ENCODE assay signal across 12 mouse cellular contexts in the genomic region with DNA sequence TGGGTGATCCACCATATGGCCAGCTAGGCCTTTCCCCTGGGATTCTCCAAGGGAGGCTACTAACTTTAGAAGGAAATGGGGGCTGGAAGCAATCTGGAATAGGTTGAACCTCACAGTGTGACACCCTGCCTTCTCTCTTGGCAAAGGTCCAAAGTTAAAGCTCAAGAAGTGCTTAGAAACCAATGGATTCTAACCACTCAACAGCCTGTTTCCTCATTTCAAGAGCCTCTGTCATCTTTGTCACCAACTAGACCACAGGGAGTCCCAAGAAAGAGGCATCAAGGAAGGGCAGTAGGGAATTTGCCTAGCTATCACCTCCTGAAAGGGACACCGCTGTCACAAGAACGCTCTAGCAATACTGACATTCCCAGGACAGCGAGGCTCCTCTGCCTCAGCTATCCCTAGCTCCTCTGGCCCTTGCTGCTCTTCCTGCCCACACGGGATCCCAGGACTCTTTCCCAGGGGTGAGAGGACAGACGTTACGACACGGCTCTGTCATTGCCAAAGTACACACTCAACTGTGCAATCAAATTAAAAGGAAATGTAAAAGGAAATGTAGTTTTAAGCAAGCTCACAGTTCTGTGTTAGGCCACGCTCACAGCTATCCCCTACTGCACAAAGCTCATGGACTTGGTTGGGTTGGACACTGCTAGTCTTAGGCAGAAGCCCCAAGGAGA.
A peak's percentile ranks its signal among the peaks of the same experiment; 100 is the strongest.
DNase-seq lines count a peak whose midpoint lies in the region; ATAC-seq and TF ChIP-seq lines count a peak whose summit lies in the region.
"Had no signal": no experiment of that assay in that cellular context is flagged by ENCODE, and none has a peak within 500 bp of the region (broad histone marks: within the 10 kb centered on the region; RNA-seq: fewer than 3 reads in every experiment).

No protein-coding gene starts in this region.

- H3K4me1 ChIP-seq in intestine, postnatal 0 days (replicated peaks; ENCODE audit: control insufficient read depth, insufficient read depth, low read length), result peaks cover 10% of the 10 kb centered on the region; the same call in 1 of the 2 replicates
- H3K4me1 ChIP-seq in lung, embryonic 16.5 days (replicated peaks; ENCODE audit: control insufficient read depth, insufficient read depth, low read length), result peaks cover 33% of the 10 kb centered on the region

- no peaks in the 10 kb centered on the region for H3K9me3 ChIP-seq in intestine, postnatal 0 days (ENCODE audit: control insufficient read depth)
- peaks cover 28% of the 10 kb centered on the region for H3K9me3 ChIP-seq in lung, embryonic 16.5 days (ENCODE audit: control insufficient read depth, low read length)

- H3K27me3 ChIP-seq in intestine, postnatal 0 days (replicated peaks; ENCODE audit: control insufficient read depth, insufficient read depth, low read length), result no peaks in the 10 kb centered on the region
- no peaks in the 10 kb centered on the region for H3K27me3 ChIP-seq in lung, embryonic 16.5 days (ENCODE audit: control insufficient read depth, insufficient read depth, low read depth, low read length)

- 0 out of 2 replicates have a peak overlapping the region, but pooled peaks have one; percentile 2 for H3K27ac ChIP-seq in intestine, postnatal 0 days (ENCODE audit: low read depth, low read length)
- peak overlapping the region; percentile 71 for H3K27ac ChIP-seq in lung, embryonic 16.5 days (ENCODE audit: low read length)

- no peak overlapping the region for H3K4me2 ChIP-seq in intestine, postnatal 0 days (replicated peaks; ENCODE audit: low read depth)
- H3K4me2 ChIP-seq in lung, embryonic 16.5 days (ENCODE audit: low read depth, low read length), result no peak overlapping the region

- no peaks in the 10 kb centered on the region for H3K36me3 ChIP-seq in intestine, postnatal 0 days (ENCODE audit: control insufficient read depth, insufficient read depth)
- H3K36me3 ChIP-seq in lung, embryonic 16.5 days (ENCODE audit: control insufficient read depth, insufficient read depth, low read length), result no peaks in the 10 kb centered on the region

- peak; percentile 20 to 53 for DNase-seq in lung, adult 18-20 months
- DNase-seq in lung, postnatal 10 days, result no peak
- no peak for DNase-seq in cerebellum, postnatal 4 days (ENCODE audit: low spot score in 2 of 2)
- DNase-seq in kidney, postnatal 36 days, result no peak
- DNase-seq in left cerebral cortex, adult 9 months (ENCODE audit: low spot score in 2 of 2), result no peak
- DNase-seq: gastrocnemius, postnatal 14 days; kidney, adult 8-10 months; layer of hippocampus, adult 9-11 months; thymus, postnatal 14 days had no signal

- no peak for TF ChIP-seq CTCF in intestine, postnatal 0 days (IDR thresholded peaks at IDR 0.05; ENCODE audit: low read depth)

- H3K4me3 ChIP-seq in intestine, postnatal 0 days (ENCODE audit: low read depth, low read length), result no peak overlapping the region
- no peak overlapping the region for H3K4me3 ChIP-seq in lung, embryonic 16.5 days (ENCODE audit: low read length)
- H3K4me3 ChIP-seq: myocyte had no signal

- no peak overlapping the region for H3K9ac ChIP-seq in intestine, postnatal 0 days (ENCODE audit: low read depth, low read length)
- H3K9ac ChIP-seq in lung, embryonic 16.5 days (ENCODE audit: low read length), result no peak overlapping the region

- no peak for ATAC-seq in intestine, postnatal 0 days
- ATAC-seq in lung, embryonic 16.5 days (ENCODE audit: low read depth), result peak; percentile 8; the same call in 1 of the 2 replicates

- WGBS in intestine, postnatal 0 days, result 57% methylated on average over 8 of the region's 8 CpGs
- whole genome bisulfite sequencing in lung, embryonic 16.5 days, result 47% methylated on average over 8 of the region's 8 CpGs

Comparison
In these comparisons a context has a peak if more than half of its experiments do, and no peak if none do; other contexts are left out.
1. DNase-seq: peak in lung, adult 18-20 months (2 of 2); none in lung, postnatal 10 days (single experiment), cerebellum, postnatal 4 days (0 of 2), kidney, postnatal 36 days (0 of 2) and left cerebral cortex, adult 9 months (0 of 2).